Mouse (Mus musculus): Measurements from ENCODE around the gene Hap1.
"Not testable (repeated sequence)": the region's sequence is repeated elsewhere in the genome, so short reads cannot be mapped to it uniquely, and the experiment has no call there.

The Hap1 gene

DNA sequence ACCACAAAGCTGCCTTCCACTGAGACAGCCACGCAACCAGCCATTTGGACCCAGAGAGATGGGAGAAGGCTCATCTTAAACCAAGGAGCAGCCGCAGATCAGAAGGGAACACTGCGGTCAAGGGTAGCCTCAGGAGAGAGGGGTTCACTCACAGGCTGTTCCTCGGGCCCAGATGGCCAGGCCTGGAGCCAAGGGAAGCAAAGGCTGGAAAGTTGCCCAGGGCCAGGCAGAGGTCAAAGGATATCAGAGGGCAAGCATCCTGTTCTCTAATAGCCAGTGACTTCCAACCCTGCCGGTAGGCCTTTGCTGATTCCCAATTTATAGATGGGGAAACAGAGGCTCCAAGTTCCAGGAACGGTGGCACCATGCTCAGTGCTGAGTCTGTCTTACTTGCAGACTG lies 32.7 kb upstream of the Hap1 start:
- peak; percentile 52 to 57 for DNase-seq

- no peak for DNase-seq
Measured at GRCm38 (mm10) chr11:100387589-100388375, 31.9 kb upstream of the Hap1 start.

GRCm38 (mm10) chr11:100387111-100387510 lies 31.2 kb upstream of the Hap1 start:
- no peak for DNase-seq

DNA sequence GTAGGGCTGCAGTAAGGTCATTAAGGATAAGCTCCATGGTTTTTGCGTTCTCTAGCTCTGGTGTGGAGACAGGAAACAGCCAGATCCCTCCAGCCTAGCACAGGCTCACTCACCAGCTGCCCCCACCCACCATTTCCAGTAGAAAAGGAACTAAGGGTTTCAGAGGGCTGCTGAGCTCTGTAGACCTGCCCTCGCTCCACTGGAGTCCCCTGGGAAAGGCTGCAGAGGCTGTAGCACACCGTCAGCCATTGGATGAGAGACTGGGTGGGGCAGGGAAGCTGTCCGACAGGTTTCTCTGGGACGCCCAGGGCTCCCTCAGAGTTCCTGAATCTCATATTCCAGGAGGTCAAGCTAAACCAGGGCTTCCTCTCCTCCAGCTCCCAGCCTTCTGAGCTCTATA lies 30.7 kb upstream of the Hap1 start:
- no peak for DNase-seq

DNA sequence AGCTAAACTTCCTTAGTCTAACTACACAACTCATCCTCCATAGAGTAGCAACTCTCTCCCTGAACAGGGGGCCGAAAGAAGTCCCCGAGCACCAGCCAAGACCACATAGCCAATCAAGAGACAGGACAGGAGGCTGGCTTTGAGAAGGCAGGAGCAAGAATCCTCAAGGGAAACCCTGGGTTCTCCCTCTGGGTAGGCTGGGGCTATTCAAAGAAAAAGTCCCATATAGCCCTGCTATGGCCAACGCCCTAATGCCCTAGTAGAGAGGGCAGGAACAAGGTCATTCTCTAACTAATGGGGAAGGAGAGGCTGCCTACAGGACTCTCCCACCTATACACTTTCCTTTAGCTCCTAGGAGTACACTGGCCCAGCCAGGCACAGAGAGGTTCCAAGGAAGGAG lies 29.1 kb upstream of the Hap1 start:
- no peak for DNase-seq

GRCm38 (mm10) chr11:100382682-100383081 lies 26.8 kb upstream of the Hap1 start:
- DNase-seq = no peak

GRCm38 (mm10) chr11:100379311-100379710 lies 23.4 kb upstream of the Hap1 start:
- no peak for DNase-seq

- no peak for DNase-seq
Measured at GRCm38 (mm10) chr11:100378446-100378845, 22.5 kb upstream of the Hap1 start.

DNA sequence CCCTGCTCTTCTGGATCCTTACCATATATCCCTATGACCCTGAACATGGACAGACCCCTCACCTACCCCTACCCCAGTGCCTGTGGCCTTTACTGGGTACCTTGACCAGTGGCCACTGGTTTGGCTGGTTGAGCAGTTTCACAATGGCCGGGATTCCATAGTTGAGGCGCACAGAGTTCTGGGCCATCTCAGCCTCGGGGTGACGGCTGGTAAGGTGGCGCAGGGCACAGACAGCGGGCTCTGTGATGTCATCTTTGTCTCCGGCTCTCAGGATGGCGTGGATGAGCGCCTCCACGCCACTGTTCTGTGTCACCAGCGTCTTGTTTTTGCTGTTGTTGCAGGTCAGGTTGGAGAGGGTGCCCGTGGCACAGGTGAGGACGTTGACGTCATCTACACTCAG lies 22.1 kb upstream of the Hap1 start:
- DNase-seq = no peak

GRCm38 (mm10) chr11:100376746-100377389 lies 20.9 kb upstream of the Hap1 start:
- DNase-seq = no peak

- DNase-seq = no peak
Measured at GRCm38 (mm10) chr11:100376005-100376404, 20.1 kb upstream of the Hap1 start.

GRCm38 (mm10) chr11:100375127-100375526 lies 19.2 kb upstream of the Hap1 start:
- no peak for DNase-seq

- no peak for DNase-seq
Measured at GRCm38 (mm10) chr11:100371981-100372558, 16.1 kb upstream of the Hap1 start.

DNA sequence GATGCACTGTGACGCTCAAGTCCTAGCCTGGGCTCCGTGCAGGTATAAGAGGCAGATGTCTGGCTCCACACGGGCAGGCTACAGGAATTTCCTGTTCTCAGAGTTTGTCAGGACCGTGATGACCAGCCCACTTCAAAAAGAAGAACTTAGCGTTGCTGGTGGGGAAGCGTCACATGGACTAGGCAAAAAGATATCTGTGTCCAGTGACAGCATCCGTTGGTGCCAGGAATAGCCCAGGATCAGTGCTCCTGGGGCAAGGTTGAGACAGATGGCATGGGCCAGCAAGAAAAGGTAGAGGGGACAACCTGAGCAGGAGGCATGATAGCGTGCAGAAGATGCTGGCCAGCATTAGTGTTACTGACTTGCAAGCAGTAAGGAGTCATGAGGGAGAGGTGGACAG lies 13.9 kb upstream of the Hap1 start:
- DNase-seq = peak; percentile 52 to 55

DNA sequence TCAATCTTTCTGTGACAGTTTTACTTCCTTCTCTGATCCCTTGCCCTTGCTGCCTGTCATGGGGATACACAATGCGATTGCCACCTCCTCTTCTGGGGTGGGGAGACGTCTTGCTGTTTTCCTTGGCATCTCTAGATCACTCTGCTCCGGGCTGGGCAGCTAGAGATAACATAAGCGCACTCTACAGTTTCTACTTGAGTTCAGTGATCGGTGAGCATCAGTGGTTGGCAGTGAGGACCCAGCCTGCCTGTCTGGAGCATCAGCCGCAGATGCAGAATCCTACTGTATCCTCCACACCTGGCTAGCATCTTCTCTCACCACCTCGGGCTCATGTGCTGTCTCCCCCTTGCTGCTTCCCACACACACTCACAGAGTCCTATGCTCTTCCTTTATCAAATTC lies 13.2 kb upstream of the Hap1 start:
- no peak for DNase-seq

DNA sequence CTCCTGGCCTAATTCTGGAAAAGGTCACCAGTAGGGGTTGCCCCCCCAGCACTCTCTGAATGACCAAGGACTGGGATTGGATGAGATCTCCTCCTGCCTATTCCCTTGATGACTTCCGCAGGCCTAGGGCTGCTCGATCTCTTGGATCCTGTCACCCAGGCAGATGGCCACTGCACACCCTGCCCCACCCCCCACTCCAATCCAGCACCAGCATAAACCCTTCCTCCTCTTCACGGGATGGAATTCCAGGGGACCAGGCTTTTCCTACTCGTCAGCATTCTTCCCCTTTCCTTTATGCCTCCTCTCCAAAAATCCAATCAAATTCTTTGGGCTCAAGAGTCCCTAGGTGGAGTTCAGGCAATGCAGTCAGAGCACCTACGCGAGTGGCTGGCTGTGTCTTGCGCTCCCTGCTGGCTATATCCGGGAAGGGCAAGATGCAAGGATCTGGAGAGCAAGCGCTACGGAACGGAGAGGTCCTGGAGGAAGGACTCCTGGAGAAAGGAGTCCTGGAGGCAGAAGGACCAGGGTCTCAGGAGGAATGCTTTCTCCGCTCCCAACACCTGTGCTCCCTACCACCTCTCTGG lies 7.1 kb upstream of the Hap1 start:
- DNase-seq = peak; percentile 82

GRCm38 (mm10) chr11:100362209-100362978 lies 6.5 kb upstream of the Hap1 start:
- peak; percentile 82 to 92 for DNase-seq

DNA sequence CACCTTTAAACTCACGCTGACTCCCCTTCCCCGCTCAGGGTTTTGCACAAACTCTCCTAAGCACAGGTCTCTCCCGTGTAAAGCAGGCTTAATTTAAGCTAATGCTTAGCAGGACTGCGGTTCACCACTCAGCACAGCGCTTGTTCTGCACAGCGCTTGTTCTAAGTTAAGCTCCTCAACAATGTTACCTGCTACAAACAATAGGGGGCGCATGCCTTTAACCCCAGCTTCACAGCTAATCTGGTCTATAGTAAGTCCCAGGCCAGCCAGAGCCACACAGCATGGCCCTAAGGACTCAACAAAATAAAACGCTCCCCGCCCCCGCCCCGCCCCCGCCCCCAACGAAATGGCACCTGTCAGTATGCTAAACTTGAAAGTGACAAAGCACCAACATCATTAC lies 5.1 kb upstream of the Hap1 start:
- DNase-seq = not testable (repeated sequence)

DNA sequence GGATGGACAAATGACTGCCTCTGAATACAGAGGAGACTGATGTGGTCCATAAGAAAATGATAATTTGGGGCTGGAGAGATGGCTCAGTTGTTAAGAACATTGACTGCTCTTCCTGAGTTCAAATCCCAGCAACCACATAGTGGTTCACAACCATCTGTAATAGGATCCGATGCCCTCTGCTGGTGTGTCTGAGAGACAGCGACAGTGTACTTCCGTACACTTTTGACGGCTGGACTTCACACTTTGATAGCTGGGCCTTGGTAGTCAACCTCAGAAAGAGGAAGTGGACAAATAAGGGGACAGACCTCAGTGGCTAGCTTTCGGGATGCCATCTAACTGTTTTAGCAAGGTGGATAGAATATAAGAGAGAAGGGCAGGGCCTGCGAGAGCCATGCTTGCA lies 4.2 kb upstream of the Hap1 start:
- DNase-seq = no peak

GRCm38 (mm10) chr11:100357408-100357807 lies 1.5 kb upstream of the Hap1 start:
- DNase-seq = no peak

DNA sequence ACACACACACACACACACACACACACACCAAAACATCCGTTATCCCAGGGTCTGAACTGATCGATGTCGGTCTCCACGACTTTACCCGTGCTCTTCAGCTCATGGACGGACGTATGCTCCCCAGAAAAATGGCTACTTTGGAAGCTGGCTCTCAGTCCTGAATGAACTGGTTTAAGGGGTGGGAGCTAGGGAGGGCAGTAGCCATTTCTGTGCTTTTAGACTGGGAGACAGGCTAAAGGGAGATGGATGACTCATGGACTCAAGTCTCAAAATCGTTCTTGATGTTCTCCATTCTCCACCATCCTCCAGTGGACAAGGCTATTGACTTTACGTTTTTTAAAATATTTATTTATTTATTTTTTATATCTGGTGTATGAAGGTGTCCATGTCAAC lies 887 bp upstream of the Hap1 start:
- DNase-seq = no peak

DNA sequence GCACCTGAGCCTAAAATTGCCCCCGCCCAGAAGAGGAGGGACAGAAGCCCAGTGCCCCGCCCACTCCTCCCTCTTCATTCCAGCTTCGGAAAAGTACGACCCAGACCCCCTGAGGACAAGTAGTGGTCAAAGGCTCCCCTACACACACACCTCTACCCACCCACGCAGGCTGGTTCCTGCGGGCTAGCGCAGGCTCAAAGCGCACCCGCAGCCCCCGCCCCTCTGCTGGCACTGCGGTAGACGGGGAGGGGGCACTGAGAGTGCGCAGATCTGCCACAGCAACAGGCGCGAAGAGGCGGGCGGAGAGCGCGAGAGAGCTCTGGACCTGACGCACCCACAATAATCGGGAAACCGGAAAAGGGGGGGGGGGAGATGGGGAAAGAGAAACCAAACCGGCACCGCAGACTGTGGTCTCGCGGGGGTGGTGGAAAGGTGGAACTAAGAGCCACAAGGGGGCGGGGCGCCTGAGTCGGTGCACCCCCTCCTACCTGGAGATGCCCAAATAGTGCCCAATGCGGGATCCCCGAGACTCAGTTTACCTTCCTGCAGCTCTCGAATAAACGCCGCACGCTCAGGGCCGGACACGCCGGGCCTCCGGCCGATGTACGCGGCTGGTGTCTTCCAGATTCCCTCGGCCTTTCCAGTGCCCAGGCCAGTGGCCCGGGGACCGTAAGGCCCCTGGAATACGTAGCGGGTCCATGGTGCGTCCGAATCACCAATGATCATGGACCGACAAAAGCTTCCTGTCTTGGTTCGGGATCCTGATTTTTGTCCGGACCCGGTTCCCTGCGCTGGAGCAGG lies 577 bp downstream of the Hap1 start:
- DNase-seq = peak; percentile 30 to 34
